Mouse (Mus musculus): ENCODE data around the gene Tgm7. TPM values are rescaled to one million over a fixed set of nuclear protein-coding genes. Genes with fewer than 3 reads are reported as not detected.

The Tgm7 gene
- total RNA-seq, 2 experiments from 2014 or later: 0.16 TPM; not detected in 1

- intact Hi-C loops (cut with DNase I): no loop called here
- DNase-seq (ENCODE audit: low spot score in 2 of 2): no peak
Observed at GRCm38 (mm10) chr2:121085480-121086185, 24.0 kb downstream of the Tgm7 start, which contains the start of gene Tgm5. Gene Tgm5, minus strand, starts transcription at chr2:121085841.

GRCm38 (mm10) chr2:121082626-121083025 is 27.0 kb downstream of the Tgm7 start:
- DNase-seq (ENCODE audit: low spot score in 2 of 2): no peak
- intact Hi-C loops (cut with DNase I): no loop called here

DNA sequence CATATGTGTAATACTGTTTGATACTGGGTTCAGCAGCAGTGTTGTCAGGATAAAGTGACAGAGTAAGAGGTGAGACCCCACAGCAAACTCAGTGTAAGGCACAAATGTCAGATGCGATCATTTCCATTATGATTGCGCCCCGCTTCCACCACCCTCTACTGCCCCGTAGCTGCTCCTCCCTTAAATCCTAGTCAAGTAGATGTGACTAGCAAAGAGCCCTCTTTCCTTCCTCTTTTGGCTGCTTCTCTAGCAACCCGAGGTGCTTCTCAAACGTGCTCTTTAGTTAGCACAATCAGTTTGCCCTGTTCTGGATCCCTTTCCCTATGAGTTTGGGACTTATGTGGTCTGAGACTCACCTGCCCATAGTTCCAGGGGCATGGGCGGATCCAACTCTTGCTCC is 34.8 kb downstream of the Tgm7 start:
- no peak for DNase-seq (ENCODE audit: low spot score in 2 of 2)
- intact Hi-C loops (cut with DNase I): no loop called here

GRCm38 (mm10) chr2:121071871-121072270 is 37.7 kb downstream of the Tgm7 start:
- intact Hi-C loops (cut with DNase I): no loop called here
- DNase-seq (ENCODE audit: low spot score in 2 of 2): no peak

- intact Hi-C loops (cut with DNase I): no loop called here
- DNase-seq (ENCODE audit: low spot score in 2 of 2): no peak
Observed at GRCm38 (mm10) chr2:121069506-121069905, 40.1 kb downstream of the Tgm7 start.

DNA sequence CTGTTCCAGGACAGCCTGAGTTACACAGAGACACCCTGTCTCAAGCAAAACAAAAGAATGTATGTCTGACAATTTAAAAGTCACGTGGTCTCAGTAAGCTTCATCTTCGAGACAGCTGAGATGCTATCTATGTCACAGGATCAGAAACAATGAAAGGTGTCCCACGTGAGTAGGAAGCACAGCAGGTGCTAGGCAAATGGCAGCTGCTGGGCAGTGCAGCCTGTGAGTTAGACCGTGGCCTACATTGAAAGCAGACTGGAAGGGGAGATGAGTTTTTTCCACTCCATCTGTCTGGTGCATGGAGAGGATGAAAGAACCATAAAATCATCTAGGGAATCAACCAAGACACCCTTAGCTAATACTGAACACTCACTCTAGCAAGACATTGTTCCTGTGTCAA is 42.5 kb downstream of the Tgm7 start:
- intact Hi-C loops (cut with DNase I): no loop called here
- DNase-seq (ENCODE audit: low spot score in 2 of 2): no peak

DNA sequence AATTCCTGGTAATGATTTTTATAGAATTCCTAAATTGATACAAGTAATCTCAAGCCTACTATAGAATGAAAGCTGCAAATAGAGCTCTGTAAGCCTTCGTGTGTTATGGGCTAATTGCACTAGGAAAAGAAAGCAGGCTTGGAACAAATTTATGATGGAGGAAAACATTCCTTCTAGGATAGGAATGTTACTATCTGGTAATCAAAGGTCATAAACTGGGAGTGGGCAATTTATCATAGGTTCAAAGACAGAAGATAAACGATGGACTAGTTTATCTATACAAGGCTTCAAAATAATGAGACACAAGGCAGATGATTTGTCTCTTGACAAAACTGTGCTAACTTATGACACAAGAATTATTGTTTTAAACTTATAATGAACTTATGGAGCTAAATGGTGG is 48.3 kb downstream of the Tgm7 start:
- intact Hi-C loops (cut with DNase I): no loop called here

GRCm38 (mm10) chr2:121057997-121058396 is 51.6 kb downstream of the Tgm7 start:
- intact Hi-C loops (cut with DNase I): no loop called here

More for the DNA sequence above, 48.3 kb downstream of the Tgm7 start:
- no peak for DNase-seq (ENCODE audit: low spot score in 2 of 2)

DNA sequence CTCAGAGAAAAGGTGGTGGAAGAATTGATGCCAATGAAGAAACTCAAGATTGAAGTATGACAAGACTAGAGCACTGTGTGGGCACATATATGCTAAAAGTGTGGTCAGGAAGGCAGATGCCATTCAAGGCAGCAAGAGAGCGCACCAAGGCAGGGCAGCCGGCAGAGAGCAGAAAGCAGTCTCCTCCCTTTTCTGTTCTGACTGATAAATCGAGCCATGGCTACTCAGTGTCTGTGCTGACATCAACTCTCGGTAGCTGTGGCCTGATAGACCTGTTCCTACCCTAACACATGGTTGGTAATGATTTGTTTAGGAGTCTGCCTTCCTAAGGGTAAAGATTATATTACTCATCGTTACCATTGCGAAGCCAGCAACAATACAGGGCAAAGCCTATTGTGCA is 53.7 kb downstream of the Tgm7 start:
- no peak for DNase-seq (ENCODE audit: low spot score in 2 of 2)
- intact Hi-C loops (cut with DNase I): no loop called here

More at GRCm38 (mm10) chr2:121057997-121058396, 51.6 kb downstream of the Tgm7 start:
- DNase-seq (ENCODE audit: low spot score in 2 of 2): no peak

GRCm38 (mm10) chr2:121054060-121054459 is 55.5 kb downstream of the Tgm7 start:
- intact Hi-C loops (cut with DNase I): no loop called here
- DNase-seq (ENCODE audit: low spot score in 2 of 2): no peak

GRCm38 (mm10) chr2:121052176-121052575 is 57.4 kb downstream of the Tgm7 start:
- DNase-seq (ENCODE audit: low spot score in 2 of 2): no peak
- intact Hi-C loops (cut with DNase I): no loop called here

- intact Hi-C loops (cut with DNase I): no loop called here
- DNase-seq (ENCODE audit: low spot score in 2 of 2): no peak
Observed at GRCm38 (mm10) chr2:121045653-121046052, 63.9 kb downstream of the Tgm7 start.

Other genes with a start within 250 kb of the Tgm7 start
- gene Ubr1, start 139.1 kb downstream of the Tgm7 start, total RNA-seq (2021): 10 to 100 TPM; 39.3 to 43.0 TPM
- gene Tmem62, start 132.8 kb downstream of the Tgm7 start, total RNA-seq (2021): 10 to 100 TPM; 24.7 to 27.3 TPM
- 10 to 100 TPM; 54.9 to 56.9 TPM for gene Ccndbp1, start 101.4 kb downstream of the Tgm7 start, total RNA-seq (2021)
- not detected for gene Epb42, start 72.7 kb downstream of the Tgm7 start, total RNA-seq (2021)
- gene Tgm5, start 24.0 kb downstream of the Tgm7 start, total RNA-seq (2021): not detected
- gene Adal, start 30.6 kb upstream of the Tgm7 start, total RNA-seq (2021): 10 to 100 TPM; 20.0 to 22.1 TPM
- gene Lcmt2, start 30.9 kb upstream of the Tgm7 start, total RNA-seq (2021): 1 to 10 TPM; 7.9 to 8.1 TPM
- gene Tubgcp4, start 60.9 kb upstream of the Tgm7 start, total RNA-seq (2021): 10 to 100 TPM; 44.7 to 49.4 TPM
- 1 to 10 TPM; 6.5 to 7.1 TPM for gene Zscan29, start 61.3 kb upstream of the Tgm7 start, total RNA-seq (2021)
- 100 to 1,000 TPM; 131 to 158 TPM for gene Trp53bp1, start 161.6 kb upstream of the Tgm7 start, total RNA-seq (2021)
- 100 to 1,000 TPM; 524 to 622 TPM for gene Map1a, start 179.8 kb upstream of the Tgm7 start, total RNA-seq (2021)
- 100 to 1,000 TPM; 111 to 122 TPM for gene Ppip5k1, start 245.6 kb upstream of the Tgm7 start, total RNA-seq (2021)
- gene Ckmt1, start 247.9 kb upstream of the Tgm7 start, total RNA-seq (2021): 100 to 1,000 TPM; 371 to 391 TPM